Mouse (Mus musculus): ENCODE data around the gene Abcd3.

The Abcd3 gene

GRCm38 (mm10) chr3:121814877-121815548 is at the start of gene Abcd3:
Gene Abcd3 (minus strand): TSS chr3:121815302.
- DNase-seq = peak; percentile 88

- DNase-seq = peak; percentile 42
These were observed 44.0 kb upstream of the Abcd3 start for GRCm38 (mm10) chr3:121859142-121859541.

GRCm38 (mm10) chr3:121856131-121856530 is 41.0 kb upstream of the Abcd3 start:
- DNase-seq = no peak

GRCm38 (mm10) chr3:121853781-121854520 is 38.8 kb upstream of the Abcd3 start:
- DNase-seq = peak; percentile 60

- DNase-seq = peak; percentile 89
These were observed 37.1 kb upstream of the Abcd3 start for GRCm38 (mm10) chr3:121852074-121852826.

- peak; percentile 78 for DNase-seq
These were observed 35.9 kb upstream of the Abcd3 start for GRCm38 (mm10) chr3:121851006-121851405.

- peak; percentile 76 for DNase-seq
These were observed 35.3 kb upstream of the Abcd3 start for GRCm38 (mm10) chr3:121850381-121850780.

- DNase-seq = peak; percentile 26
These were observed 32.2 kb upstream of the Abcd3 start for GRCm38 (mm10) chr3:121847296-121847695.

- DNase-seq = no peak
These were observed 29.6 kb upstream of the Abcd3 start for GRCm38 (mm10) chr3:121844658-121845057.

GRCm38 (mm10) chr3:121844013-121844412 is 28.9 kb upstream of the Abcd3 start:
- no peak for DNase-seq

- no peak for DNase-seq
These were observed 28.2 kb upstream of the Abcd3 start for GRCm38 (mm10) chr3:121843254-121843653.

- DNase-seq = no peak
These were observed 27.3 kb upstream of the Abcd3 start for GRCm38 (mm10) chr3:121842306-121842860.

- DNase-seq = no peak
These were observed 26.4 kb upstream of the Abcd3 start for GRCm38 (mm10) chr3:121841412-121842014.

GRCm38 (mm10) chr3:121840351-121840750 is 25.2 kb upstream of the Abcd3 start:
- no peak for DNase-seq

GRCm38 (mm10) chr3:121834732-121835131 is 19.6 kb upstream of the Abcd3 start:
- DNase-seq = no peak

- DNase-seq = no peak
These were observed 19.1 kb upstream of the Abcd3 start for GRCm38 (mm10) chr3:121834250-121834649.

- no peak for DNase-seq
These were observed 10.0 kb upstream of the Abcd3 start for GRCm38 (mm10) chr3:121825092-121825491.

- no peak for DNase-seq
These were observed 9.2 kb upstream of the Abcd3 start for GRCm38 (mm10) chr3:121824319-121824718.

GRCm38 (mm10) chr3:121822643-121823042 is 7.5 kb upstream of the Abcd3 start:
- no peak for DNase-seq

- peak; percentile 45 for DNase-seq
These were observed 6.5 kb upstream of the Abcd3 start for GRCm38 (mm10) chr3:121821559-121822143.

GRCm38 (mm10) chr3:121819693-121820200 is 4.6 kb upstream of the Abcd3 start:
- no peak for DNase-seq

- peak; percentile 29 for DNase-seq
These were observed 3.8 kb upstream of the Abcd3 start for GRCm38 (mm10) chr3:121818736-121819396.

All from lung, postnatal 36 days (tissue).